Mouse (Mus musculus) neural tube, embryonic 13.5 days (tissue): ENCODE measurements around the gene 4930519P11Rik. TPM values are rescaled to one million over a fixed set of nuclear protein-coding genes. Genes with fewer than 3 reads are reported as not detected.

ENCODE experiments used
- polyA plus RNA-seq: library from polyadenylated mRNA; unstranded; fragments of >200 nt; fragmentation: Nextera tagmentation; extraction: Ambion mirVana; gene quantifications from 2 replicates; pipeline ENCODE4 v1.2.1, GENCODE M21; 2015

Gene 4930519P11Rik
- polyA plus RNA-seq, 1 experiment from 2014 or later, result 1.0 TPM

Other genes with a start within 250 kb of the 4930519P11Rik start
- 15.2 and 15.7 TPM in 2 replicates for gene Cdk5rap1, start 240.4 kb downstream of the 4930519P11Rik start, polyA plus RNA-seq
- 6.6 and 7.7 TPM in 2 replicates for gene Snta1, start 205.3 kb downstream of the 4930519P11Rik start, polyA plus RNA-seq
- gene Cbfa2t2, start 177.0 kb downstream of the 4930519P11Rik start, polyA plus RNA-seq, result 49.4 and 50.8 TPM in 2 replicates
- 0.76 and 2.1 TPM in 2 replicates for gene 1700003F12Rik, start 66.4 kb downstream of the 4930519P11Rik start, polyA plus RNA-seq
- 0.33 and 0.59 TPM in 2 replicates for gene Actl10, start 61.7 kb downstream of the 4930519P11Rik start, polyA plus RNA-seq
- 11.5 and 17.4 TPM in 2 replicates for gene Necab3, start 54.5 kb downstream of the 4930519P11Rik start, polyA plus RNA-seq
- 6.0 and 6.3 TPM in 2 replicates for gene E2f1, start 43.5 kb downstream of the 4930519P11Rik start, polyA plus RNA-seq
- 13.6 and 16.1 TPM in 2 replicates for gene Pxmp4, start 9.7 kb downstream of the 4930519P11Rik start, polyA plus RNA-seq
- gene Zfp341, start 140 bp downstream of the 4930519P11Rik start, polyA plus RNA-seq, result 1.0 and 2.0 TPM in 2 replicates
- gene Chmp4b, start 38.3 kb upstream of the 4930519P11Rik start, polyA plus RNA-seq, result 29.1 and 29.6 TPM in 2 replicates
- not detected in 2 replicates for gene Gm14214, start 156.6 kb upstream of the 4930519P11Rik start, polyA plus RNA-seq
- 27.0 and 28.3 TPM in 2 replicates for gene Raly, start 177.7 kb upstream of the 4930519P11Rik start, polyA plus RNA-seq
- gene a, start 178.0 kb upstream of the 4930519P11Rik start, polyA plus RNA-seq, result 1.6 TPM in 1 of 2 replicates, not detected in the other